21 mouse cellular contexts compared by ENCODE assay signal in genomic region chr5:120888294-120888815, GRCm38 (mm10). TPM values are rescaled to one million over a fixed set of nuclear protein-coding genes. Genes with fewer than 3 reads are reported as not detected.
"Had no signal": no experiment of that assay in that cellular context is flagged by ENCODE, and none has a peak within 500 bp of the region (broad histone marks: within the 10 kb centered on the region; RNA-seq: fewer than 3 reads in every experiment).

No protein-coding gene starts in this region.

RNA-seq across cellular contexts. Expression of gene Oas1g, which starts 0.9 kb away (rescaled TPM):
- polyA plus RNA-seq: heart, embryonic 11.5 days; limb, embryonic 11.5 days; limb, embryonic 13.5 days had no signal

RNA-seq across cellular contexts. Expression of gene Oas1d, which starts 26.0 kb away (rescaled TPM):
- polyA plus RNA-seq: gonadal fat pad, adult 2 months; heart, embryonic 11.5 days; heart, embryonic 13.5 days; heart, embryonic 15.5 days; heart, postnatal 0 days; hindbrain, embryonic 11.5 days; hindbrain, embryonic 13.5 days; hindbrain, embryonic 15.5 days; intestine, embryonic 16.5 days; kidney, adult 2 months; kidney, embryonic 15.5 days; kidney, postnatal 0 days; limb, embryonic 11.5 days; limb, embryonic 13.5 days; limb, embryonic 15.5 days; liver, adult 2 months; liver, embryonic 13.5 days; liver, embryonic 15.5 days had no signal

RNA-seq across cellular contexts. Expression of gene Oas1h, which starts 27.1 kb away (rescaled TPM):
- polyA plus RNA-seq: gonadal fat pad, adult 2 months; heart, embryonic 11.5 days; heart, embryonic 13.5 days; heart, embryonic 15.5 days; heart, postnatal 0 days; hindbrain, embryonic 11.5 days; hindbrain, embryonic 13.5 days; hindbrain, embryonic 15.5 days; hindbrain, postnatal 0 days; intestine, embryonic 14.5 days; intestine, embryonic 16.5 days; kidney, adult 2 months; kidney, embryonic 15.5 days; large intestine, adult 2 months; limb, embryonic 11.5 days; limb, embryonic 13.5 days; limb, embryonic 15.5 days; liver, adult 2 months; liver, embryonic 13.5 days; liver, embryonic 15.5 days had no signal

RNA-seq across cellular contexts. Expression of gene Oas1f, which starts 41.2 kb away (rescaled TPM):
- polyA plus RNA-seq: gonadal fat pad, adult 2 months; heart, embryonic 11.5 days; heart, embryonic 13.5 days; heart, embryonic 15.5 days; heart, postnatal 0 days; hindbrain, embryonic 11.5 days; hindbrain, embryonic 13.5 days; hindbrain, embryonic 15.5 days; hindbrain, postnatal 0 days; intestine, embryonic 14.5 days; kidney, embryonic 15.5 days; limb, embryonic 11.5 days; limb, embryonic 13.5 days; liver, adult 2 months; liver, embryonic 13.5 days; liver, embryonic 15.5 days had no signal
